Mouse (Mus musculus) megakaryocyte progenitor cell, adult 5-6 weeks (primary cell): Measurements from ENCODE around the gene Nell2. TPM values are rescaled to one million over a fixed set of nuclear protein-coding genes. Genes with fewer than 3 reads are reported as not detected.

Experiments used
- ATAC-seq: replicated peaks from 2 replicates; pipeline ENCODE4 v1.8.0; 2016; ENCODE audit warnings: mild to moderate bottlenecking, moderate TSS enrichment, inconsistent platforms; ENCODE audit not compliant: poor library complexity
- total RNA-seq, 2 experiments: library from RNA; stranded (forward) in 1 of 2; stranded (reverse) in 1 of 2; fragments of 157-497, 149-512 nt in 1 of 2; fragments of 200-1000 nt in 1 of 2; gene quantifications; 2 replicates each; pipeline versions ENCODE4 v1.2.3 to v1.2.4; 2015 to 2017

Nell2 gene
- total RNA-seq, 2 experiments from 2014 or later: not detected

GRCm38 (mm10) chr15:95366506-95366905, 161.9 kb downstream of the Nell2 start:
- ATAC-seq: no peak

GRCm38 (mm10) chr15:95354806-95355205, 173.6 kb downstream of the Nell2 start:
- ATAC-seq: no peak

DNA sequence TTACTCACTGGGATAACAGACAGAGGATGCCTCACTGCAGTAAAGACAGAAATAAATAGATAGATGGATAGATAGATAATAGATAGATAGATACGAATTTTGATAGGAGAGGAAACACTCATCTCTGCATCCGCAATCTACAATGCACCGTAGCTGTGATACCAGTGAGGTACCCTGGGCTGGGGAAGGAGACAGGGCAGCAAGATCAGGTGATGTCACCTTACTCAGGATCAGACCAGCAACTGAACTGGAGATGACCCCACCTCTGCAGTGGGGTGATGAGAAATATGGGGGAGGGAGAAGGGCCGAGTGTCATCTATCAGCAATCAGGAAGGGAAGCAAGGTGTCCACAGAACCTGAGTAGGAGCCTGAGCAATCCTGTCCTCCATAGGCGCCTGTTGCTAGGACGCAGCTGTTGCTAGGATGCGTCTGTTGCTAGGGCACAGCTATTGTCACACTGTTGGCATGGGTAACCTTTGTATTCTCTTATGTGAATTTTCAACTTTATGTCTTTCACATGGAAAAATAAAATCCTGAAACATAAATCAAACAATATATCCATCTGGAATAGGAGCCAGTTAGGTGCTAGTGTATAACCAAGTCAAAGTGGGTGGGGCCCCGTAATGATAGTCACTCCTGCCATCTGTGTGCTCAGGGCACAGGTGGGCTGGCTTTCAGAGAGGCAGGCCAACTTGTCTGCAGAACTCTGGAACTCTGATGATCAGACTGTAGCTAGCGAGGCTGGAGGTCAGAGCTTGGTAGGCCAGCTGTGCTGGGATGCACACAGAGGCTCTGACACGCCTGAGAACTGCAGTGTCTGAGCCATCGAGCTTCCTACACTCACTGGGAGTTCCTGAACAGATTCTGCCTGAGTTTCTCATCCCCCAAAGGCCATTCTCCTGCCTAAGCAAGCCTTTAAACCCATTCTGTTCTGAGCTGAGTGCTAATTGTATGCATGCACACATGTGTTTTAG, 193.7 kb downstream of the Nell2 start:
- no peak for ATAC-seq

DNA sequence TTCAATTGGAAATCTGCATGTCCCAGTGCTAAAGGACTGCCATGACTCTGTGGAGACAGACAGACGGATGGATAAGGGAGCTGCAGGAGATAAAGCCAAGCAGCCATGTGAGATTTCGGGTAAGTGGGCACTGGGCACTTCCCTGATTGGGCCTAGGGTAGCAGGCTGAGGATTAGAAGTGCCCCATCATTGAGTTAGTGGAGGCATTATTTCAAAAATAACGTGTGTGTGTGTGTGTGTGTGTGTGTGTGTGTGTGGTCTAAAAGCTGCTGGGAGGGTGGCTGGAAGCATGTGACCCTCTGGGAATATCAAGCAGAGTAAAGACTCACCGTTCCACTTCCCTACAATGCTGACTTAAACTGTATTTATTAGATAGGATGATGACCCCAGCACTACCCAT, 195.1 kb downstream of the Nell2 start:
- no peak for ATAC-seq

DNA sequence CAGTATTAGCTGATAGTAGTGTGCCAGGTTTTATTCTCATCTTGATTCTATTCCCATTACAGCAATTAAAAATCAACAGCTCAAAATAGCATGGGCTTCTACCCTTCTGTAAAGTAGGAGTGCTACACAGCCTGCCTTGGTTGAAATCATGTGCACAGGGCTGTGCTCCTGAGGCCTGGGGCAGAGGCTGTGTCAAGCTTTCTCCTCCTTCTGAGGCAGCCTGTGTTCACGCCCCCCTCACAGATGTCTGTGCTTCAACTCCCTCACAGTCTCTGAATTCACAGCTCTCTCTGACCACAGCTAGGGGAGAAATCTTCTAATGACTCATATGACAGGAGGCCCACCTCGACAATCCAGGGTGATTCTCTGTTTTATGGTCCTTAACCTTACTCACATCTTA, 197.4 kb downstream of the Nell2 start:
- ATAC-seq: no peak

DNA sequence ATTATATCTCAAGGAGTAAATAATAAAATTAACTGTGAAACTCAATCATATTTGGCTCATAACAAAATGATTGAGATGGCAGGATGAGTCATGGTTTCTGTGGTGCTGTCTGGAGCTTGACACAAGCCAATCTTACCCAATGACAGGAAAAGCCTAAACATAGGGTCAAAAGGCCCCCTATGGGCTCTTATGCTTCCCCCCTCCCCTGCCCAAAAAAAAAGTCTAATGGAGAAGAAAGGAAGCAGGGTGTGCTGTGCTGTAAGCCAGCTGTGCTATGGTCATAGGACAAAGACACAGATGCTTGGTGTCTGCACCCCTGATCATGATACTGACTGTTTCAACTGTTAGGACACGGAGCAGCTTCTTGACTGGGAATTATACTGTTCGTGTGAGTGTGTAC, 205.6 kb downstream of the Nell2 start:
- ATAC-seq: no peak

DNA sequence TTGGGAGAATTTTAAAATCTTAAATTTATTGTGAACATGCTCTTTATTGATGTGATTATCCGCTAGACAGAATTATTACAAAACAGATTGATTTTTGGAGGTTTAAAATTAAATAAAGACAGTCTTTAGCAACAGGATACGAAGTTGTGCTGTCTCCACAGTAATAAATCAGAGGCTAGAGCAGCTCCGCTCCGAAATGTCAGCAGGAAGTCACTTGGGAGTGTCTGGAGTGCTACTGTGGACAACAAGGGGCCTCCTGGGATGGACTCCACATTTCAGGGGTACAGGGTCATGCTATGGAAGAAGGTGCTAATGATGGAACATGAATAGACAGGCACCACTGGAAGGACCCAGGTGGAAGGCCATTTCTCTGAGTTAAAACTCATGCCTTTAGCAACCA, 211.7 kb downstream of the Nell2 start:
- ATAC-seq: no peak

DNA sequence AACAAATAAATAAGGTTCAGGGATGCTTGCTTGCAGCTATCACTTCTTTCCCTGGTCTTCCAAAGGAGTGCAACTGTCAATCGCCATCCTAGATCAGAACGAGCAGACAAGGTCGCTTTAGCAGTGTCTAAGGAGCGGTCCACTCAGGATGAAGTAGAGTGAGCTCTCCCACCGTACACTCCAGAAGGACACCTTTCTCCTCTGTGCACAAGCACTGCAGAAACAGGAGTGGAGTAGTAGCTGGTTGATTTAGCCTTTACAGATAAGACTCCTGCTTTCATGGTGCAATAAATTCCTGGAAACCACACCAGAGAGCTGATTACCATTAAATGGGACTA, 213.6 kb downstream of the Nell2 start:
- ATAC-seq: no peak

DNA sequence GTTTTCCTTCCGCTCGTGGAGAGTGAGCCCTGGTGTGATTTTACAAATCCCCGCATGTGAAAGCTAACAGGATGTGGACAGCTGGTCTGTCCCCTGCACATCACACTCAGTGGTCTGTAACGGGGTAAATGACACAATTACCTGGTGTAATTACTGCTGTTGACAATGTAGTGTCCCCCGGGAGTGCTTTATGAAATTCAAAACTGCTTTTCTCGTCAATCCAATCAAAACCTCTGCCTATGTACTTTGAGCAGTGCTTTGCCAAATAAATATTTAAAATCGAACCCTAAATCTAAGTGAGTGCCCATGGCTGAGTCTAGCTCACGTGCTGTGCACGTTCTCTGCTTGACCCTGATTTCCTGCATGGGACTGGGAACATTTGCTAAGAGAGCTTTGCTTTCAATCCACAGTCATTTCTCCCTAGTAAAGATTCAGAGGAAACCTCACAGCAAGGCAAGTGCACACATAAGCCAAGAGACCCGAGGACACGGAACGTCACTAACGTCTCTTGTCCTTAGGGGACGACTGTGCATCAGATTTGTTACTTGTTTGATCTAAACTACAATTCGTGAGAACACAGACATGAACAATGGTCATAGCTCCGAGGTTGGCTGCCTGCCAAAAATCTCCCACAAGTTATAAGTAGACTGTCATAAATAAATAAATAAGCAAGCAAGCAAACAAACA, 214.1 kb downstream of the Nell2 start:
- no peak for ATAC-seq

- ATAC-seq: no peak
These were observed 215.1 kb downstream of the Nell2 start for GRCm38 (mm10) chr15:95313286-95313685.

- no peak for ATAC-seq
These were observed 224.3 kb downstream of the Nell2 start for GRCm38 (mm10) chr15:95304102-95304501.

DNA sequence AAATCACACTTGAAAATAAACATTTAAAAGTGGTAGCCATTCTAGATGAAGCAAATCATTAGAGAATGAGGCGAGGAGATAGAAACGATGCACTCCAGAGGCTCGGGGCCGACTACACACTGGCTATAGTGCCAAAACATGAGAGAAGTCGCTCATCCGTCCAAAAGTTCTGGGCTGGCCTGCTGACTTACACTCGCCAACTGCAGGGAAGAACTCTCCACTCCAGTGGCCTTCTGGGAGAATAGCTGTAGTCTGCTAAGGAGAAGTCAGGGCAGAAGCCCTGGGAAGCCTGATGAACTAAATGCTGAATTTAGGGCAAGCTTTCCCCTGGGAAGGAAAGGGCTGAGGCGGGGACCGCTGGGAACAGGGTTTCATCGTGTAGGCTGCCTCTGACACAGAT, 231.8 kb downstream of the Nell2 start:
- no peak for ATAC-seq

DNA sequence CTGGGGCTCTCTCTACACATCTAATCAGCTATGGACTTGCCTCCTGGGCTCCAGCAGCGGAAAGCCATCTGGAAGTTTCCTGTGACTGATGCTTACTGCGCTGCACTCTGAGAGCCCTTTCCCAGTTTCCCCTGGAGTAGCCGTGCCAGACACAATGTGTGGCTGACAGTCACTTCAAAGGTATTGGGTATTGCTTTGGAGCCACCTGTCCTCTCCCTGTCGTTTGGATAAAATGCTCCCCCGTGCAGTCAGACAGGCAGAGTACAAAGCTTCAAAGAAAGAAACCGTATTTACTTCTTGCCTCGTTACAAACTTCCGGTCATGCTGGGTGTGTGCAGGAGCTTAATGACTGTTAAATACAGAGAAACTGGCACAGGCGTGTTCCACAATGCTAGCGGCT, 239.3 kb downstream of the Nell2 start:
- ATAC-seq: no peak

- ATAC-seq: no peak
These were observed 243.2 kb downstream of the Nell2 start for GRCm38 (mm10) chr15:95285199-95285598.

- ATAC-seq: no peak
These were observed 247.4 kb downstream of the Nell2 start for GRCm38 (mm10) chr15:95280986-95281385.

DNA sequence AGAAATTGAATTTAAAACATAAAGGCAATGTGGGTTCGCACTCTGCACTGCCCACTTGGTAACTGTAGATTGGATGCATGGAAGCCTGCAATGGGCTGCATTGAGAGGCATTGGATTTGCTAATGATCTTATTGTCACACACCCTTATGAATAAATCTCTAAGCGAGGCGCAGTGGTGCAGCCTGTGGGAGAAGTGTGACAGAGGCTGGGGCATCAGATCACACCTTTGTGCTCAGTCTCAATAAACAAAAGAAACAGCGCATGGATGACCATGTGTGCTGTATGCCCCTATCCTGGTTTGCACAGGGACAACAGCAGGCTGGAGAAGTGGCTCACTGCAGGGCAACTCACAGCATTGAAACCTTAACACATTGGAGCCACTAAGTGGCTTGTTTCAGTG, 250.4 kb downstream of the Nell2 start:
- ATAC-seq: no peak

- no peak for ATAC-seq
These were observed 251.8 kb downstream of the Nell2 start for GRCm38 (mm10) chr15:95276556-95276955.

- ATAC-seq: no peak
These were observed 252.8 kb downstream of the Nell2 start for GRCm38 (mm10) chr15:95275553-95275952.

DNA sequence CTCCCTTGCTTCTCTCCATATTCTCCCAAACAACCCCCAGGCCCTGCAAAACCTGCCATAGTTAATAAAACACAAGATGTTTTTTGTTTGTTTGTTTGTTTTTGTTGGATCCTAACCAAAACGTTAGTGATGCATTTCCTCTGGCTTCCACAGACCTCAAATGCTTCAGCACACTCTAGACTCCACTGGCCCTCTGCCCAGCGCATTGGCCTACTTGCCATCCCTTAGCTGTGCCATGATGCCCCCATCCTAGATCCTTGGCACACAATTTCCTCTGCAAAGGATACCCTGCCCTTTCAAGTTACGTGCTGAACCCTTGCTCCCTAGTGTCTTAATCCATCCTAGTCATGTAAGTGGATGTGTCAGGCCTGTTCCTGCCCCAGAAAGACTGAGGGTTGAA, 255.1 kb downstream of the Nell2 start:
- no peak for ATAC-seq

- no peak for ATAC-seq
These were observed 256.2 kb downstream of the Nell2 start for GRCm38 (mm10) chr15:95272167-95272566.

GRCm38 (mm10) chr15:95259671-95260450, 268.5 kb downstream of the Nell2 start:
- ATAC-seq: no peak

- ATAC-seq: no peak
These were observed 271.2 kb downstream of the Nell2 start for GRCm38 (mm10) chr15:95257131-95257530.
